Mouse (Mus musculus) left cerebral cortex, adult 2 months (tissue): ENCODE measurements around the gene Olfr109. TPM values are rescaled to one million over a fixed set of nuclear protein-coding genes. Genes with fewer than 3 reads are reported as not detected.

Source experiments
- DNase-seq, 2 experiments: peaks; one replicate each; pipeline ENCODE4 v3.0.0; 2021 to 2022; ENCODE audit warnings: low spot score in 2 of 2, mixed read lengths in 1 of 2; ENCODE audit errors: extremely low spot score in 1 of 2
- H3K27ac ChIP-seq: fragments of 200-600 bp; 2 replicates; pipeline ENCODE4 v1.8.1; 2022
- H3K4me3 ChIP-seq: fragments of 200-600 bp; 2 replicates; pipeline ENCODE4 v1.8.1; 2022
- CTCF ChIP-seq: fragments of 200-600 bp; IDR thresholded peaks from 2 replicates; pipeline ENCODE4 v1.8.1; 2022; ENCODE audit warnings: antibody characterized with exemption, mild to moderate bottlenecking, moderate library complexity
- intact Hi-C: fragments of 180-260 bp; cut with DNase I; formaldehyde crosslinking; loops from one replicate; pipeline ENCODE4 v1.15.1; 2025
- long read RNA-seq, 2 experiments: library from polyadenylated mRNA; stranded (forward); transcript quantifications; one replicate each; pipeline ENCODE4 v2.0.0; 2021; ENCODE audit warnings: borderline mapping rate in 2 of 2
- total RNA-seq, 2 experiments: library from RNA; stranded (reverse); gene quantifications; 2 replicates each; pipeline ENCODE4 v1.2.3; 2021

Olfr109 gene
- total RNA-seq, result not detected
- long read RNA-seq, experiment 1, result 0 reads
- long read RNA-seq, experiment 2, result 0 reads

DNA sequence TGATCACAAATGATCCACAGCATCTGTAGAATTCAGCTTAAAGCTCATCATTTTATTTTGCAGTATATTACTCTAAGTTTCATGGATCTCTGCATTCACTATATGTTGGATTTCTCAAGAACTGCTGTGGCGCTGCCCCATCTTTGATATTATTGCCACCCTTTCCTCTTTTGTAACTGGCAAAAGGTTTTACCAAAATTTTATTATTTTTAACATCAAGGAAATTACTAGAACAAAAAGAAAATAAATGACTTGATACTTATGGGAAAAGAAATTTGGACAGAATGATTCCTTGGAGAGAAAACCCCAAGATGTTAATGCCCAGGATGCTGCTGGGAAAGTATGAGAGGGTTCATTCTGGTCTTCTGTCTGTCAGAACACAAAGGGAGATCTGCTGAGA, at the start of gene Olfr109:
Gene Olfr109 (plus strand): TSS at position 301 of the 400 bp plus-strand sequence.
- no peak within 1 kb of the TSS for H3K4me3 ChIP-seq
- no peak within 1 kb of the TSS for H3K27ac ChIP-seq
- no peak for DNase-seq
- intact Hi-C loops, result no loop called here
- no peak for TF ChIP-seq CTCF

DNA sequence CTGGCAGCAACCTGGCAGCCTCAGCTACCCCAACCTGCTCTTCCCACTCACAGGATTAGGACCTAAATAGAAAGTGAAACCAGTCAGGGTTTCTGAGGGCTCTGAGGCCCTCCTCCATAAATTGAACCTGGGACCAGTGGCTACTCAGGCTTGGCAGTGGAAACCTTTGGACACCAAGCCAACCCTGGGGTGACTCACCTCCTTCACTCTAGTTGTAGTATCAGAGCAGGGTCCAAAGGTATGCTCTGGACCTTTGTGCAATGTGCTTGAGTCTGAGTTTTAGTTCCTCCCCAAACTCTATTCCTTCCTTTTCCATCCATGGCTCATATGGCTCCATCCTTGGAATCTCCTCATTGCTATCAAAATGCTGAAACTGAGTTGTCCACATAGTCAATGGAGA, 45.3 kb upstream of the Olfr109 start:
- intact Hi-C loops, result no loop called here
- no peak overlapping the region for H3K4me3 ChIP-seq
- TF ChIP-seq CTCF, result no peak

DNA sequence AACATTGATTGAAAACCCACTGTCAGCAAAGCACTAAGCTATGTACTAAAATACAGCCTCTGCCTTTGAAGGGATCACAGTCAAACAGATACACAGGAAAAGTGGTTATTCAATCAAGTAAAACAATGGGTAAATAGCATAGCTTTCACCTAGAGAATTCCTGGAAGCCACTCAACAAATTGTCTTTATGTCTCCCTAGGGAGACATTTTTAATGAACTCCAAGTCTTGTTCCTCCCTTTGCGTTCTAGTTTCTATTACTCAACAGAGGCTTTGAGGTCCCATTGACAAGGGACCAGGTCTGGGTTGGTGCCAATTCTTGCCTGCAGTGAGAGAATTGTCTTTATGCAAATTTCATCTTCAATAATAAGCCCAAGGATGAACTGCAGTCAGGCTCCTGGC, 13.5 kb upstream of the Olfr109 start, which contains the start of gene Olfr108:
Gene Olfr108 (plus strand): TSS at position 301 of the 400 bp plus-strand sequence.
- H3K4me3 ChIP-seq, result no peak within 1 kb of the TSS
- no peak for DNase-seq
- TF ChIP-seq CTCF, result no peak
- H3K27ac ChIP-seq, result no peak within 1 kb of the TSS
- intact Hi-C loops, result no loop called here

More for the DNA sequence above, 45.3 kb upstream of the Olfr109 start:
- no peak overlapping the region for H3K27ac ChIP-seq
- DNase-seq, result no peak

DNA sequence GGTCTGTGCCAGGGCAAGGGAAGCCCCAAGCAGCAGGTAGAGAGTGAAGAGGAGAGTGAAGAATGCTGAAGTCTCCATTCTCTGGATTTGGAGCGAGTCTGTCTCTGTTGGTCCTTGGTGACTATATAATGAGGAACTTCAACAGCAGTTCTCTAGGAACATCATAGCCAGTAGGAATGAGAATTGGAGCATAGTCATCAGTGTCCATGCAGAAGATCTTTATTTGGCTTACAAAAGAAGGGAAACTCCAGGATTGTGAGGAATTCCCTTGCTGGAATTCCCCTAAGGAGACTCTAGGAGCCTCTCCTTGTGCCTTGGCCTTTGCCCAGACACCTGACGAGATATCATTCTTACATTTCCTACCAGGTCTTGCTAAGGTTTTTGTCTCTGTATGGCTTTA, 24.7 kb downstream of the Olfr109 start, which contains the start of gene H2-M2:
Gene H2-M2 (minus strand): TSS at position 101 of the 400 bp plus-strand sequence.
- Histone ChIP-seq H3K27ac (no peak within 1 kb of the TSS), H3K4me3 (no peak within 1 kb of the TSS)
- DNase-seq, result no peak
- intact Hi-C loops, result no loop called here
- TF ChIP-seq CTCF, result no peak

DNA sequence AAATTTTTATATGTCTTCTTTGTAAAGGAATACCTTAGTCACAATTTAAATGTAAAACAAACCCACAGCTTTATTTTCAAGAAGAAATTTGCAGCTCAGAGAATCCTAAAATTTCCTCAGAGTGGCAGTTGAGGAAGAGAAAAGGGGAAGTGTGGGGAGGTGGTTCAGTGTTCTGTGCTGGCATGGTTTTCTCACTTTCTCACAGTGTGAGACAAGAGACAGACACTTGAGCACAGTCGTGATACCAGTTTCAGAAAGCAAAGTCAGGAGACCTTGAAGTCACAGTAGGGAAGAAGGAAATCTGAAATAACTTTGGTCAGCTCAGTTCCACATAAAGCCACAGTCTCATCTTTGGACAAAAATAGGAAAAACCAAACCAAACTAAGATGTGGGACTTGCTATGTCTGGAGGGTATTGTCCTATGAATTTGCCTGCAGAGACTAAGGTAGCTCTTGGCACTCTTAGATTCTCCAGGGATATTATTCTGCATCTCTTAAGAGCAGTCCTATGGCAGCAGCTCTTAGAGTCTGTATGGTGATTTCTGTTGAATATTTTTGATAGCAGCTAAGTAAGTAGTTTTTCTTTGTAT, 33.3 kb downstream of the Olfr109 start, which contains the start of gene Olfr110:
Gene Olfr110 (plus strand): TSS at position 539 of the 589 bp plus-strand sequence.
- intact Hi-C loops, result no loop called here
- Histone ChIP-seq H3K4me3 (no peak within 1 kb of the TSS), H3K27ac (no peak within 1 kb of the TSS)
- no peak for TF ChIP-seq CTCF
- DNase-seq, result no peak

DNA sequence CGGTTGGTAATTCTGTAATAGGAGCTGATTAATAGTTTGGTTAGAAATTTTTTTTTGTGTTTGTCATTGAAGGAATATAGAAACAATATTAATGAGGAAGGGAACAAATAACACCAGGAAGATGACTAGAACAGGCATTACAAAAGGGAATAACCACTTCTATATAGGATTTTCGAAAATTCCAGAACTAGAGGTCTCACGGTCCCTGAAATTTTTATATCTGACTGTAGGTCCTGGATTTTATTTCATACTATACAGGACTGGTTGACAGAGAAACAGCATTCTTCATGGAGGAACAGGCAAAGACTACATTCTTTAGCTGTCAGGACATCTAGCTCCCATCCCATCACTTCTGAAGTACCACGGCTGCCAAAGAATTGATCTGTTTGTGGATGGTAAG, 49.0 kb downstream of the Olfr109 start, which contains the start of gene Olfr111:
Gene Olfr111 (plus strand): TSS at position 301 of the 400 bp plus-strand sequence.
- Histone ChIP-seq H3K27ac (no peak within 1 kb of the TSS), H3K4me3 (no peak within 1 kb of the TSS)
- intact Hi-C loops, result no loop called here
- TF ChIP-seq CTCF, result no peak
- DNase-seq, result no peak

Other genes starting within 250 kb of the Olfr109 start
- gene Olfr95, start 245.8 kb upstream of the Olfr109 start, total RNA-seq, result not detected
- gene Olfr96, start 238.8 kb upstream of the Olfr109 start, total RNA-seq, result not detected
- gene Olfr97, start 221.6 kb upstream of the Olfr109 start, total RNA-seq, result not detected
- gene Olfr98, start 195.2 kb upstream of the Olfr109 start, total RNA-seq, result not detected
- gene H2-M3, start 188.7 kb upstream of the Olfr109 start, total RNA-seq, result 1 to 10 TPM; 3.1 to 3.6 TPM
- gene Olfr99, start 175.5 kb upstream of the Olfr109 start, total RNA-seq, result not detected
- gene Olfr101, start 154.6 kb upstream of the Olfr109 start, total RNA-seq, result not detected
- not detected for gene Olfr102, start 141.9 kb upstream of the Olfr109 start, total RNA-seq
- not detected for gene Olfr103, start 119.2 kb upstream of the Olfr109 start, total RNA-seq
- gene Olfr104-ps, start 99.3 kb upstream of the Olfr109 start, total RNA-seq, result not detected
- gene Olfr105-ps, start 79.9 kb upstream of the Olfr109 start, total RNA-seq, result not detected
- gene Olfr106-ps, start 68.5 kb upstream of the Olfr109 start, total RNA-seq, result not detected
- gene Olfr107, start 59.7 kb upstream of the Olfr109 start, total RNA-seq, result not detected
- gene Olfr108, start 13.4 kb upstream of the Olfr109 start, total RNA-seq, result not detected
- not detected for gene H2-M2, start 24.6 kb downstream of the Olfr109 start, total RNA-seq
- gene Olfr110, start 33.6 kb downstream of the Olfr109 start, total RNA-seq, result not detected
- gene Olfr111, start 49.1 kb downstream of the Olfr109 start, total RNA-seq, result not detected
- gene Olfr112, start 110.5 kb downstream of the Olfr109 start, total RNA-seq, result not detected
- gene Olfr113, start 118.7 kb downstream of the Olfr109 start, total RNA-seq, result not detected
- gene Olfr114, start 133.8 kb downstream of the Olfr109 start, total RNA-seq, result not detected
- gene Olfr115, start 168.2 kb downstream of the Olfr109 start, total RNA-seq, result not detected
- not detected for gene Olfr116, start 168.3 kb downstream of the Olfr109 start, total RNA-seq
- gene Olfr117, start 204.9 kb downstream of the Olfr109 start, total RNA-seq, result not detected
- gene Olfr118, start 208.1 kb downstream of the Olfr109 start, total RNA-seq, result not detected
- not detected for gene Olfr119, start 237.6 kb downstream of the Olfr109 start, total RNA-seq